Mouse (Mus musculus): ENCODE data around the gene Theg.

The Theg gene

GRCm38 (mm10) chr10:79587061-79587751 lies at the start of gene Theg:
Gene Theg (minus strand): TSS chr10:79587331.
- DNase-seq (ENCODE audit: low spot score), result no peak

- no peak for DNase-seq (ENCODE audit: low spot score)
These were observed 49.2 kb upstream of the Theg start for GRCm38 (mm10) chr10:79636287-79636686.

GRCm38 (mm10) chr10:79633006-79633777 lies 46.1 kb upstream of the Theg start:
- no peak for DNase-seq (ENCODE audit: low spot score)

GRCm38 (mm10) chr10:79631432-79631831 lies 44.3 kb upstream of the Theg start:
- DNase-seq (ENCODE audit: low spot score), result peak; percentile 74

GRCm38 (mm10) chr10:79628377-79628776 lies 41.2 kb upstream of the Theg start:
- DNase-seq (ENCODE audit: low spot score), result no peak

- no peak for DNase-seq (ENCODE audit: low spot score)
These were observed 39.0 kb upstream of the Theg start for GRCm38 (mm10) chr10:79626156-79626555.

- no peak for DNase-seq (ENCODE audit: low spot score)
These were observed 38.3 kb upstream of the Theg start for GRCm38 (mm10) chr10:79625398-79625797.

GRCm38 (mm10) chr10:79623950-79624349 lies 36.8 kb upstream of the Theg start:
- no peak for DNase-seq (ENCODE audit: low spot score)

- DNase-seq (ENCODE audit: low spot score), result no peak
These were observed 29.2 kb upstream of the Theg start for GRCm38 (mm10) chr10:79616376-79616775.

- DNase-seq (ENCODE audit: low spot score), result no peak
These were observed 28.7 kb upstream of the Theg start for GRCm38 (mm10) chr10:79615860-79616259.

DNA sequence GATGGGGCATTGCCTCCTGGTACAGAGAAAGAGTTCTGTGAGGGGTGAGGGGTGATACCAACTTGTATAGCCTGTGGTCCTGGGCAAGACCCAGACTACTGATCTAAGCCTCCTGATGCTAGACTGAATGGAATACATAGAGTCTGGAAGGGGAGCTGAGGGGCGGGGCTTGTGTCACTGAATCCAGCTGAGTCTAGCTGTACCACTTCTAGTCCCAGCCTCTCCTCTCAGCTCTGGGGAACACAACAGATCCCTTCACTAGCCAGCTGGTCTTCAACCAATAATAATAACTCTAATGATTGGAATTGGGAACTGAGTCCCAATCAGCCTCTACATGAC lies 27.1 kb upstream of the Theg start:
- no peak for DNase-seq (ENCODE audit: low spot score)

GRCm38 (mm10) chr10:79613578-79614304 lies 26.6 kb upstream of the Theg start, which contains the start of gene C2cd4c:
Gene C2cd4c (minus strand): TSS chr10:79614025.
- no peak for DNase-seq (ENCODE audit: low spot score)

- DNase-seq (ENCODE audit: low spot score), result no peak
These were observed 25.3 kb upstream of the Theg start for GRCm38 (mm10) chr10:79612192-79613135.

- no peak for DNase-seq (ENCODE audit: low spot score)
These were observed 24.2 kb upstream of the Theg start for GRCm38 (mm10) chr10:79611296-79611695.

DNA sequence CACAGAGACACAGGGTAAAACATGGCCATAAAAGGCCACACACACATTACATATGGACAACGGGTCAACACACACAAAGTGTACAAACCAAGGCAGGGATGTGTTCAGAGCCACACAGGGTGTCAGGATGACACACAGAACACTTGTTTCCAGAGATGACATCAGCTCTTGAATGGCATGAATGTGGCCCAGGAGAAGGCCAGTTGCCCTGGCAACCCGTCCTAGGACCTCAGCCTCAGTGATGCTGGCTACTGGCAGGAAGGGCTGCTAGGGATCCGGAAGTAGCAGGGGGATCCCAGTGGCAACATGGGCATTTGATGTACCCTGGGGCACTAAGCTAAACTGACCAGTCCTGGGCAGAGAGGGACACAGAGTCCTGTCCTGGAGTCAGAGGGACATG lies 22.1 kb upstream of the Theg start:
- DNase-seq (ENCODE audit: low spot score), result no peak

GRCm38 (mm10) chr10:79607892-79608291 lies 20.8 kb upstream of the Theg start:
- DNase-seq (ENCODE audit: low spot score), result no peak

DNA sequence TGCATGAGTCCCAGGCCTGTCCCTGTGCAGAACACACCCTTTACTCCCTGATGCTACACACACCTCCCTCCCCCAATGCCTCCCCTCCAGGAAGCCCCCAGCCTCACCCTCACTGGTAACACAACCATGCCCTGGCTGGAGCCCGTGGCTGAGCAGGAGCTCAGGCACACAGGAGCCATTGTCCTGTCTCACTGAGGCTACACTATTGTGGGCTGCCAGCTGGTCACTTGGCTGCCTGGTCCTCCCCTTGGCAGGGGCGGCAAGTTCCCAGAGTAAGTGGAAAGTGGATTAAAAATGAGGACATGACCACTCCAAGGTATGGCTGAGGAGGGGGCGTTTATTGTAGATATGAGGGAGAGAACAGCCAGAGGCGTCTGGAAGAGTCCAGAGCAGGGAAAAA lies 19.4 kb upstream of the Theg start:
- DNase-seq (ENCODE audit: low spot score), result no peak

- DNase-seq (ENCODE audit: low spot score), result no peak
These were observed 10.8 kb upstream of the Theg start for GRCm38 (mm10) chr10:79597936-79598230.

- no peak for DNase-seq (ENCODE audit: low spot score)
These were observed 10.2 kb upstream of the Theg start for GRCm38 (mm10) chr10:79597051-79597935.

- no peak for DNase-seq (ENCODE audit: low spot score)
These were observed 8.4 kb upstream of the Theg start for GRCm38 (mm10) chr10:79595590-79595929.

Data from layer of hippocampus, adult 9-10 months (tissue).